Mouse (Mus musculus) liver, embryonic 14.5 days (tissue): ENCODE measurements around the gene Frmd4a.

Experiments used
- CTCF ChIP-seq: IDR thresholded peaks from 2 replicates; pipeline ENCODE4 v1.5.1; 2016; ENCODE audit warnings: antibody characterized with exemption, low read depth, control low read depth
- EP300 ChIP-seq: IDR thresholded peaks from 2 replicates; pipeline ENCODE4 v1.6.1; 2016; ENCODE audit warnings: antibody characterized with exemption, low read depth

GRCm38 (mm10) chr2:4584252-4584651 lies 566.7 kb downstream of the Frmd4a start:
- TF ChIP-seq CTCF: no peak
- no peak for TF ChIP-seq EP300
